Mouse (Mus musculus) c-Kit-positive CD71-positive TER-119-negative erythroid progenitor cells, embryonic 14.5 days (primary cell): Measurements from ENCODE around the gene Kif5c.

Experiments
- DNase-seq: peaks from one replicate; pipeline ENCODE4 v3.0.0-alpha.2; 2013; ENCODE audit warnings: low read depth

Gene Kif5c

DNA sequence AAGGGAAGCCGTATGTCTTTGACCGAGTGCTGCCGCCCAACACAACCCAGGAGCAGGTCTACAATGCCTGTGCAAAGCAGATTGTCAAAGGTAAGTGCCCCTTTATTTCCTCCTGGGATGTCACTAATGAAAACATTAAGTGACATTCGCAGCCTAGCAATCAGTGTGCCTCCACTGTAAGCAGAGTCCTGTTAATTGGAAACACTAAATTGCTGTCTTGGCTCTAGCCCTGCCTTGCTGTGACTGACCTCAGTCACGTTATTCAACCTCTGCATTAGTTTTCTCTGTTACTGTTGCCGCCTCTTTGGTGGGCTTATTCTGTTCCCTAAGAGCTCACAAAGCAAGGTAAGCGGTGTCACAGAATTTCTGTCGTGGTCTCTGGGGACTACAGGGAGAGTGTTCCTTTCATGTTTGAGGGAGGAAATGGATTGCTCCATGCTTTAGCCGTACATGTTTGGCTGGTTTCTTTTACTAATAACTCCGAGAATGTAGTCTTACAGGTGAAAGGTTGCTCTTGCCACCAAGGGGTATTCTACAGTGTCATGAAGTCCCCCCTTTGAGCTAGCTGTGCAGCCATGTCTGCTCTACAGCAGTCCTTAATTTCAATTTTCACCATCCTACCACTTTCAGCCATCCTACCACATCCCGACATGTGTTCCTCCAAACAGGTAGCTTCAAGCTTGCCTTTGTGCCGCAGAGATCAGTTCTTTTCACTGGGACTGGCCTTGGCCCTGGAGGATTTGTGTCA is 52.8 kb downstream of the Kif5c start:
- no peak for DNase-seq

GRCm38 (mm10) chr2:49672501-49672874 is 53.4 kb downstream of the Kif5c start:
- DNase-seq: no peak

DNA sequence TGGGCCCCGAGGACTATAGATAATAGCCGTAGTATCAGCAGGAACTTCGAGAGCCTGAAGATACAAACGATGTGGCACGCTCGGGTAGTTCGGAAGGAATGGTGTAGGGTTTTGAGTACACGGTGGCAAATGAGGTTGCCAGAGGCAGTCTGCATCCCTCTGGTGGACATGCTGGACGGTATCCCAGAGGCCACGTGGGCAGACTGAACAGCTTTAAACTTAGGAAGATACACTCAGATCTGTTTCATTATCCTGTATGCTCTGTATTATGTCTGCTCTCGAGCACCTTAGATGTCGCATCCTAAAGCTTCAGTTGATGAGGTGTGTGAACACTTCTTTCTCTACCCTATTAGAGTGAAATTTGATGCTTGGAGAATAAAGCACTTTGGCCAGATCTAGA is 56.9 kb downstream of the Kif5c start:
- no peak for DNase-seq

DNA sequence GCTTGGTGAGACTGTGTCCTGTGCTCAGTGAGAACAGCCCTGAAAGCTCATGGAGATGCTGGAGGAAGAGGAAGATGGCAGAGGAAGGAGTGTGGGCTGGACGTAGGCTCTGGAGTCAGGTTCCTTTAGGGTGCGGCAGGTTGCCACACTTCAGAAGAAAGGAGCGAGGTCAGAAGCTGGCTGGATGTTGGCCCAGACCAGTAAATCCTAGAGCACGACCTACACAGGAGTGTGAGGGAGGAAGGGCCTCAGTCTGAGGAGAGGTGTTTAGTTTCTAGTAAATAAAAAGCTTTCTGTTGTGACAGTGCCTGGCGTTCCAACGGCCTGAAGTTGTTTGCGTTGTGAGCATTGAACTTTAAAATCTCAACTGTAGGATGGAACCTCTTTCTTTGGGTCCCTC is 59.3 kb downstream of the Kif5c start:
- DNase-seq: no peak

- no peak for DNase-seq
Observed at GRCm38 (mm10) chr2:49679135-49679964, 60.3 kb downstream of the Kif5c start.

- DNase-seq: no peak
Observed at GRCm38 (mm10) chr2:49682754-49683153, 63.7 kb downstream of the Kif5c start.

DNA sequence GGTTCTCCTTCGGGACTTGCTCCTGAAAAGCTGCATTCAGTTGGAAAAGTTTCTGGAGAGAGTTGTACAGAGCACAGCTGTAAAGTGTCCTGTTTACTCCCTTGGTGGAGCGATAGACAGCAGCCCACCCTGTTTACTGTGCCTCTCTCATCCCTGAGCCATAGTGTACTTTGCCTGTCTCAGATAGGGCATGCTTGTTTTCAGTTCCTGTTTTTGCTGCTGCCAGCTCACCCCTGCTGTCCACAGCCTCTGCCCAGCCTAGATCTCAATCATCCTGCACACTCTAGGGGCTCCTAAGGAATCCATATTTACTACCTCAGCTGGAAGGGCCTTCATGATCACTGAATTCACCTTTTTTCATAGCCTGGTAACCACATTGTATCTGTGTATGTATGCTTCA is 65.7 kb downstream of the Kif5c start:
- DNase-seq: no peak

DNA sequence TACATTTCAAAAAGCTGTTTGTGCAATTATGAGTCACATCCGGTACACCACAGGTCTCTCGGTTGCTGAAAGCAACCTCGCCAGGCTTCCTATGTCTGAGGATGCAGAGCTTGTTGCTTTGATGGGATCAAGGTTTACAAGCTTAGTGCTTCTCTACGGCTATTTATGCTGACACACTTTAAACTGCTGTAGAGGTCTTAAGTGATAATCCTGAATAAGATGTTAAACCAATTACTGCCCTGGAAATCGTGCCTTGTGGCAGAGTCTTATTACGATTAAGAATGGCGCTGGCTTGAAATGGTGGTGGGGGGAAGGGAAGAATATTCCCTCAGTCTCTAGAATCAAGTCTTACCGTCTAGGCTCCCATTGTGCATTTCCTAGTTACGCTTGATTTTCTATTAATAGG is 71.3 kb downstream of the Kif5c start:
- DNase-seq: no peak

GRCm38 (mm10) chr2:49691441-49691840 is 72.3 kb downstream of the Kif5c start:
- DNase-seq: no peak

DNA sequence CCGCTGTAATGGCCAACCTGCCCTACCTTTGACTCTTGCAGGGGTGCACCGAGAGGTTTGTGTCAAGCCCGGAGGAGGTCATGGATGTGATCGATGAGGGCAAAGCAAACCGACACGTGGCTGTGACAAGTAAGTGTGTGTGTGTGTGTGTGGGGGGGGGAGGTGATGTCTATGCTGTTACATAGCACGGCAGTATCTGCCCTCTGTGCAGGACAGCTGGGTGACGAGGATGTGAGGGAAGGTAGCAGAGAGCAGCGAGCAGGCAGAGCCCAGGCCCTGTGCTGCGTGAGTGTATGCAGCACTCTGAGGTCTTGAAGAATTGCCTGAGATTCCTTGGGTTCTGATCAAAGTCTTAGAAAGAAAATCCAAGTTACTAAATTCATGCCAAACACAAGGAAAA is 75.6 kb downstream of the Kif5c start:
- no peak for DNase-seq

- DNase-seq: no peak
Observed at GRCm38 (mm10) chr2:49695461-49695860, 76.4 kb downstream of the Kif5c start.

DNA sequence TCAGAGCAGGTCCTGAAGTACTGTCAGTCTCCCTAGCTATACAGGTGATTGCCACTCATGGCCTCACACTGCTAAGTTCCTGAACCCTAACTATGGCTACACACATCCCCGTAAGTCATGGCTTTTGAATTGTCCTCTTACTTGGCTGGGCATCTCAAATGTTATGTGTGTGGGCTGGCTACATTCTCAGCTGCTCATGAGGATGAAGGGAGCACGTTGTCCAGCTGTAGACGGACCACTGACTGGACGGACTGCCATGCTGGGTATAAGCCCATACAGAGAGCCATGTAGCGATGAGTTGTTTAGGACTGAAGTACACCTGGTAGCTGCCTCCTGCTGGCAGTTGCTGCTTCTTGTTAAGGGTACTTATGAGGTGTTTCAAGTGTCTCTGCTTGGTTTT is 79.8 kb downstream of the Kif5c start:
- no peak for DNase-seq

- DNase-seq: no peak
Observed at GRCm38 (mm10) chr2:49700176-49700971, 81.3 kb downstream of the Kif5c start.

DNA sequence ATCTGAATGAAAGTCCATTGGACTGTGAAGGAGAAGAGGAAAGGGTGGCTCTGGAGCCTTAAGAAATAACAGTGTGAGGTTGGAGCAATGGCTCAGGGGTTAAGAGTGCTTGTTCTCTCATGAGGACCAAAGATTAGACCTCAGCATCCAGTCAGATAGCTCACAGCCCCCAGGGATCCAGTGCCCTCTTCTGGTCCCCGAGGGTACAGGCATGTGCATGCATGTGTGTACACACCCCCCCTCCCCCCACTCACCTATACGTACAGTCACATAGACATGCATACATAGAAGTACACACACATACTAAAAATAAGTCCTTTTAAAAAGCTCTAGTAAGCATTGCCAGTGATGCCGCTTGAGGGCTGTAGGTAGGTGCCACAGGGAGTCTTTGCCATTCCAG is 91.1 kb downstream of the Kif5c start:
- DNase-seq: no peak

GRCm38 (mm10) chr2:49711693-49712092 is 92.6 kb downstream of the Kif5c start:
- no peak for DNase-seq

DNA sequence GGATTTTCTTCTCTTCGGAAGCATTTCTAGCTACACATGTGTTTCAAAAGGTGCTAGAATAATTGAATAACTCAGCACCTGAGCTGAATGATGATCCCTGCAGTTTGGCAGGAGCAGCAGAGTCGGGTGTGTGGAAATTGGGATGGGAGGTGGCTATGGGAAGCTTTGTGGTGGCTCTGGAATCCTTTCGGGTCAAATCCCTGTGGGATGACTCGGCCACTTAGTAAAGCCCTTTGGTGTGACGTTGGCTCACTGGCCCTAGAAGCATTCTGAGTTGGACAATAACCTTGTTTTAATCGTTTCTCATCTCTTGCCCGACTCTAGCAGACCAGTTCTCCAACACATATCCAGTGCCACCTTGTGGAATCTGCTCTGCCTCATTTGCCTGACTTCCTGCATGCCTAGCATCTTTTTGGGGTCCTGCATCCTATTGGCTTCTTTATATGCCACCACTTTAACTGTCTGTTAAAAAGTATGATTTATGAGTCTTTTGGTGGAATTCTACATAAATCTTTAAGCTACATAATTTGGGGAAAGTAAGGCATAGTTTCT is 93.3 kb downstream of the Kif5c start:
- DNase-seq: no peak

GRCm38 (mm10) chr2:49716490-49716889 is 97.4 kb downstream of the Kif5c start:
- no peak for DNase-seq

- no peak for DNase-seq
Observed at GRCm38 (mm10) chr2:49717437-49718116, 98.5 kb downstream of the Kif5c start.

GRCm38 (mm10) chr2:49718492-49718891 is 99.4 kb downstream of the Kif5c start:
- no peak for DNase-seq

GRCm38 (mm10) chr2:49718935-49719850 is 100.1 kb downstream of the Kif5c start:
- DNase-seq: no peak

- DNase-seq: no peak
Observed at GRCm38 (mm10) chr2:49719854-49720253, 100.8 kb downstream of the Kif5c start.
